Mouse (Mus musculus) ES-E14 (cell line): ENCODE measurements at regions not wholly inside any gene's neighbourhood (a gene's known extent, or its start where the extent isn't known, plus 50 kb on each side); places are given as distances from the start of the nearest gene placed in this dataset.

Experiments used
- DNase-seq: peaks from one replicate; pipeline ENCODE4 v3.0.0-alpha.2; 2013; ENCODE audit warnings: low read depth, low spot score
- H3K27ac ChIP-seq: 2 replicates; pipeline ENCODE4 v1.5.1; 2012; ENCODE audit warnings: low read depth, mild to moderate bottlenecking, low read length, moderate library complexity, mixed read lengths; ENCODE audit not compliant: poor library complexity, insufficient read depth, severe bottlenecking
- H3K36me3 ChIP-seq: 2 replicates; pipeline ENCODE4 v1.6.1; 2012; ENCODE audit warnings: mild to moderate bottlenecking, low read length, moderate library complexity, mixed read lengths; ENCODE audit not compliant: control insufficient read depth, poor library complexity, insufficient read depth, severe bottlenecking
- H3K4me1 ChIP-seq, 2 experiments: fragments of 150-350 bp in 1 of 2; sonication (generic) in 1 of 2; 2 replicates each; pipeline ENCODE4 v1.6.1; 2012; ENCODE audit warnings: low read length in 2 of 2, mild to moderate bottlenecking in 1 of 2, mixed read lengths in 1 of 2; ENCODE audit not compliant: control insufficient read depth in 2 of 2, insufficient read depth in 2 of 2, poor library complexity in 1 of 2
- H3K4me3 ChIP-seq, 2 experiments: fragments of 150-350 bp in 1 of 2; sonication (generic) in 1 of 2; 2 replicates each; pipeline ENCODE4 v1.5.1; 2012; ENCODE audit warnings: low read length in 2 of 2, low read depth in 1 of 2, mild to moderate bottlenecking in 1 of 2, mixed read lengths in 1 of 2; ENCODE audit not compliant: insufficient read depth in 1 of 2, poor library complexity in 1 of 2, severe bottlenecking in 1 of 2
- H3K9ac ChIP-seq: 2 replicates; pipeline ENCODE4 v1.6.1; 2012; ENCODE audit warnings: low read depth, mild to moderate bottlenecking, low read length, mixed read lengths; ENCODE audit not compliant: poor library complexity, insufficient read depth, severe bottlenecking
- H3K9me3 ChIP-seq: fragments of 150-350 bp; sonication (generic); 2 replicates; pipeline ENCODE4 v1.6.1; 2012; ENCODE audit warnings: low read depth, mild to moderate bottlenecking, low read length; ENCODE audit not compliant: control insufficient read depth, insufficient read depth
- CHD2 ChIP-seq: IDR thresholded peaks from 2 replicates; pipeline ENCODE4 v1.6.1; 2014; ENCODE audit warnings: mild to moderate bottlenecking, low read depth, low read length, inconsistent platforms
- HCFC1 ChIP-seq: IDR thresholded peaks from 2 replicates; pipeline ENCODE4 v1.6.1; 2012; ENCODE audit warnings: low read length, inconsistent platforms, borderline replicate concordance; ENCODE audit not compliant: insufficient read depth
- MAFK ChIP-seq: IDR thresholded peaks from 2 replicates; pipeline ENCODE4 v1.6.1; 2014; ENCODE audit warnings: mild to moderate bottlenecking, low read depth, low read length, inconsistent platforms; ENCODE audit not compliant: insufficient read depth
- ZC3H11A ChIP-seq: IDR thresholded peaks from 2 replicates; pipeline ENCODE4 v1.6.1; 2012; ENCODE audit warnings: low read depth, mild to moderate bottlenecking, inconsistent platforms, low read length, borderline replicate concordance
- ZNF384 ChIP-seq: IDR thresholded peaks from 2 replicates; pipeline ENCODE4 v1.6.1; 2012; ENCODE audit warnings: low read depth, low read length, inconsistent platforms
- in situ Hi-C, 2 experiments: fragments of 600-800 bp; cut with MboI; formaldehyde crosslinking; loops; one replicate each; pipeline ENCODE4 v1.15.1; 2025; ENCODE audit warnings: low sequenced_read_pairs in 2 of 2, inconsistent platforms in 1 of 2; ENCODE audit not compliant: unreplicated experiment in 2 of 2

DNA sequence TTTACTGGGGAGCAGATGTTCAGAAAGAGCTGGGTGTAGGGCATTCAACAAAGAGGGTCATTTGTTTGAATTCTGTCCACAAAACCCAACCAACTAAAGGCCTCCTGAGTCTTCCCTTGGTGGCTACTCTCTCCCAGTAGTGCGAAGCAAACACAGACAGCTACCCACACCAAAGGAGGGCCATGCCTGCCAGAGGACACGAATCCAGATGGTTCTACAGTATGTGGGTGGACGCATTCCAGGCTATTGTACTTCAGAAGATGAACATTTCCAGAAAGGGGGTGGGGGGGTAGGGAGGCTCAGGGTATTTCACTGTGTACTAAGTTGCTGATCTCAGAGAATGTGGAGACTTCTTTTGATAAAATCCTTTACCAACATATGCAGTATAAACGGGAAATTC, 149.5 kb downstream of the 4930444P10Rik start:
- no peak overlapping the region for H3K9ac ChIP-seq
- in situ Hi-C loops: no loop called here
- no peak overlapping the region for H3K4me3 ChIP-seq
- DNase-seq: no peak
- no peaks in the 10 kb centered on the region for H3K9me3 ChIP-seq
- H3K27ac ChIP-seq: no peak overlapping the region
- no peaks in the 10 kb centered on the region for H3K36me3 ChIP-seq
- TF ChIP-seq ZC3H11A (no peak), HCFC1 (no peak), MAFK (no peak), CHD2 (no peak), ZNF384 (no peak)
- no peaks in the 10 kb centered on the region for H3K4me1 ChIP-seq

DNA sequence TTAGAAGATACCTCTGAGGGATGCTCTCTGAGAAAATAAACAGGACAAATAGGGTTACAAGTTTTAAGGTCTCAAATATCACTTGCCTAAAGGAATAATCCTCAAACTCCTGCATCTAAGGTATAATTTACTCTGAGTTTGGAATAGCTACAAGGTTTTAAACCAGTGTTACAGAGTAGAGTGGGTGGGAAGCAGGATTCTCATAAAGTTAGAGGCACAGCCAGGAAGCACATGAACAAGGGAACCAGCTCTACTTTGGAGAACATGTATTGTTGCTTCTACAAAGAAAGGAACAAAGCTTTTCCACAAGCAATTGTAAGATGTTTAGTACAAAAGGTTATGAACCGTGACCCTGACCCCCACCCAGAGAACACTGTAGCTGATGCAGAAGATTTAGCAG, 150.1 kb downstream of the 4930444P10Rik start:
- Histone ChIP-seq H3K9me3 (no peaks in the 10 kb centered on the region), H3K4me1 (no peaks in the 10 kb centered on the region), H3K9ac (no peak overlapping the region), H3K36me3 (no peaks in the 10 kb centered on the region), H3K4me3 (no peak overlapping the region), H3K27ac (no peak overlapping the region)
- DNase-seq: no peak
- TF ChIP-seq MAFK (no peak), CHD2 (no peak), ZC3H11A (no peak), ZNF384 (no peak), HCFC1 (no peak)
- in situ Hi-C loops: no loop called here
